Mouse (Mus musculus): ENCODE data around the gene Adgre5.
A peak's percentile ranks its signal among the peaks of the same experiment; 100 is the strongest.

The Adgre5 gene

GRCm38 (mm10) chr8:83754149-83754548, 13.0 kb upstream of the Adgre5 start:
- no peak for DNase-seq (ENCODE audit: low spot score in 2 of 2)

GRCm38 (mm10) chr8:83749265-83749664, 8.1 kb upstream of the Adgre5 start:
- no peak for DNase-seq (ENCODE audit: low spot score in 2 of 2)

GRCm38 (mm10) chr8:83748708-83749107, 7.6 kb upstream of the Adgre5 start:
- DNase-seq (ENCODE audit: low spot score in 2 of 2) = peak; percentile 94 to 95

GRCm38 (mm10) chr8:83747661-83748346, 6.7 kb upstream of the Adgre5 start:
- peak; percentile 89 to 90 for DNase-seq (ENCODE audit: low spot score in 2 of 2)

GRCm38 (mm10) chr8:83744070-83744469, 2.9 kb upstream of the Adgre5 start:
- DNase-seq (ENCODE audit: low spot score in 2 of 2) = no peak

- no peak for DNase-seq (ENCODE audit: low spot score in 2 of 2)
Measured at GRCm38 (mm10) chr8:83742968-83743367, 1.8 kb upstream of the Adgre5 start.

GRCm38 (mm10) chr8:83741849-83742655, 926 bp upstream of the Adgre5 start:
- DNase-seq (ENCODE audit: low spot score in 2 of 2) = peak; percentile 86 to 88

GRCm38 (mm10) chr8:83740586-83740975, 545 bp downstream of the Adgre5 start:
- no peak for DNase-seq (ENCODE audit: low spot score in 2 of 2)

GRCm38 (mm10) chr8:83739711-83740468, 1.2 kb downstream of the Adgre5 start:
- DNase-seq (ENCODE audit: low spot score in 2 of 2) = peak; percentile 87 to 92

GRCm38 (mm10) chr8:83738949-83739710, 2.0 kb downstream of the Adgre5 start:
- no peak for DNase-seq (ENCODE audit: low spot score in 2 of 2)

GRCm38 (mm10) chr8:83737852-83738562, 3.1 kb downstream of the Adgre5 start:
- DNase-seq (ENCODE audit: low spot score in 2 of 2) = peak; percentile 47 to 75

GRCm38 (mm10) chr8:83737346-83737745, 3.8 kb downstream of the Adgre5 start:
- no peak for DNase-seq (ENCODE audit: low spot score in 2 of 2)

GRCm38 (mm10) chr8:83736681-83737080, 4.4 kb downstream of the Adgre5 start:
- DNase-seq (ENCODE audit: low spot score in 2 of 2) = peak; percentile 84 to 86

GRCm38 (mm10) chr8:83732919-83733318, 8.2 kb downstream of the Adgre5 start:
- DNase-seq (ENCODE audit: low spot score in 2 of 2) = no peak

- no peak for DNase-seq (ENCODE audit: low spot score in 2 of 2)
Measured at GRCm38 (mm10) chr8:83731906-83732305, 9.2 kb downstream of the Adgre5 start.

- peak; percentile 45 to 63 for DNase-seq (ENCODE audit: low spot score in 2 of 2)
Measured at GRCm38 (mm10) chr8:83729009-83729807, 11.9 kb downstream of the Adgre5 start.

GRCm38 (mm10) chr8:83725521-83726102, 15.5 kb downstream of the Adgre5 start:
- DNase-seq (ENCODE audit: low spot score in 2 of 2) = no peak

GRCm38 (mm10) chr8:83724697-83725482, 16.2 kb downstream of the Adgre5 start:
- peak; percentile 73 to 83 for DNase-seq (ENCODE audit: low spot score in 2 of 2)
